Mouse (Mus musculus) gastrocnemius, postnatal 25 days (tissue): ENCODE measurements around the gene Nit2. TPM values are rescaled to one million over a fixed set of nuclear protein-coding genes. Genes with fewer than 3 reads are reported as not detected.
"Not testable (repeated sequence)": the region's sequence is repeated elsewhere in the genome, so short reads cannot be mapped to it uniquely, and the experiment has no call there.

Experiments
- DNase-seq: peaks from one replicate; pipeline ENCODE4 v3.0.0; 2022
- long read RNA-seq, 2 experiments: library from polyadenylated mRNA; stranded (forward); transcript quantifications; one replicate each; pipeline ENCODE4 v2.0.0; 2021
- total RNA-seq, 2 experiments: library from RNA; stranded (reverse); gene quantifications; 1 replicate in 1 of 2; 2 replicates in 1 of 2; pipeline ENCODE4 v1.2.3; 2021

The Nit2 gene
- total RNA-seq: 10 to 100 TPM; 25.4 to 25.8 TPM
- long read RNA-seq, experiment 1, transcript Nit2-201 (10 exons, 1,286 nt): major isoform, 48 of 56 reads
- long read RNA-seq, experiment 1, partial matches to known transcripts: 1 of 56 reads
- long read RNA-seq, experiment 1, other reads (novel, unspliced or antisense): 6 of 56 reads
- long read RNA-seq, experiment 2, transcript Nit2-201 (10 exons, 1,286 nt): major isoform, 42 of 45 reads
- long read RNA-seq, experiment 2, partial matches to known transcripts: 1 of 45 reads
- long read RNA-seq, experiment 2, other reads (novel, unspliced or antisense): 1 of 45 reads

DNA sequence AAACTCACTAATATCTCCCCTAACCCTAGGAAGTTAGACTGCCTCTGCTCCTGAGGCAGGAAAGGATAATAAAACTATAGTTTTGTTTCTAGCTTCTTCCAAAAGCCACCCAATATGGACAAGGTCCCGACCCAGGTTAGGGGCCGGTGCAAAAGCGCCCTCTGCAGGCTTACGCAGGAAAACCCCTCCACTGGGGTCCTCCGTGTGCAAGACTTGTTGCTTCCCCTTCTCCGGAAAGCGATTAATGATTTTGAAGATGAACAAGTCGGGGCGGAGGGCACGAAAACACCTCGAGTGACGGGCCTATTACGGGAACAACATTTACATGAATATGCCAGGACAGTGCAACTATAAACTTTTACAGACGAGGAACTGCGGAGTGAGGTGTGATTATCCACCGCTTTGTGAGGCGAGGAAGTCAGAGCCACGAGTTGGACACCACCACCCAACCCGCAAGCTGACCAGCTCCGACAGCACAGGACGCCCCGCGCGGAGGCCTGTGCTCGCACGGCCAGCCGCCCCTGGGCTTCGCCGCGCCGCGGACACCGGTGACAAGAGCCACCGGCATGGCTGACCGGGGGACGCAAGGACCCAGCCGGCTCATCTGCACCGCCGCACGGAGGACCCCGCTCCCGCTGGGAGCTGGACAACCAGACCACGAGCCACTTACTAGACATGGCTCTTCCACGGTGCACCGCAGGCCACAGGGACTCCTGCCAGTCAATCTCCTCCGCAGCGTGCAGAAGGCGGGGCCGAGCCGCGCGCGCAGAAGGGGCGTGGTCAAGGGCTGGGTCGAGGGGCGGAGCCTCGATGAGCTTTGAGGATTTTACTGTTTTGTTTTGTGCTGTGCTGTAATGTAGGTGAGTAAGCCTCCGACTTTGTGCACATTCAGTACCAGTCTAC, at the start of gene Nit2:
Gene Nit2, minus strand, starts transcription at position 731 of the 903 bp plus-strand sequence.
- DNase-seq: peak; percentile 89

DNA sequence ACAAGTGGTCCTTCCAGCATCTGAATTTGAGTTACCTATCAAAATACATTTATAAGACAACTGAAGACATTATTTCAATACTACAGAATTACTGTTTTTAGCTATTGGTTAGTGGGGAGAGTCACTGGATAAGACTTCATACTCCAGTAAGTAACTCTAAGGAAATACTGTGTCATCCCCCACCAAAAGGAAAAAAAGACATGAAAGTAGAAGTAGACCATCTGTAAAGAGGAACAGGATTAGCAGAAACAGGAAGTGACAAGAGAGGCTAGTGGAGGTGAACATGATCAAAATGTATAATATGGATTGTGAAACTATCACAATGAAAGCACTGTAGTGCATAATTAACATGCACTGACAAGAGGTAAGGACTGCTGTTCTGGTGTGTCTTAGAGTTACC, 48.8 kb upstream of the Nit2 start:
- no peak for DNase-seq

DNA sequence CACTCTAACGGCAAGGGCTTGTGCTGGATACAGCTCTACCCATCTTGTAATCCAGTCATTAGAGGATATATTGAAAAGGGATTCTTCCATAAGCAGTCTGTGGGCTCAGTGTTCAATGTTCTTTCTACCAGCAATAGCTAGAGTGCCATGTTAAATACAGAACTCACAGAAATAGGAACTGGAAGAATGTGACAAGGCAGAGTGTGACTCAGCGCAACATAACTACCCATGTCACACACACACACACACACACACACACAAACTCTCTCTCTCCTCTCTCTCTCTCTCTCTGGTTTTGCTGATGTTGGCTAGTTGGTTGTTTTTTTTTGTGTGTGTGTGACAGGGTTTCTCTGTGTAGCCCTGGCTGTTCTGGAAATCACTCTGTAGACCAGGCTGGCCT, 43.9 kb upstream of the Nit2 start:
- no peak for DNase-seq

DNA sequence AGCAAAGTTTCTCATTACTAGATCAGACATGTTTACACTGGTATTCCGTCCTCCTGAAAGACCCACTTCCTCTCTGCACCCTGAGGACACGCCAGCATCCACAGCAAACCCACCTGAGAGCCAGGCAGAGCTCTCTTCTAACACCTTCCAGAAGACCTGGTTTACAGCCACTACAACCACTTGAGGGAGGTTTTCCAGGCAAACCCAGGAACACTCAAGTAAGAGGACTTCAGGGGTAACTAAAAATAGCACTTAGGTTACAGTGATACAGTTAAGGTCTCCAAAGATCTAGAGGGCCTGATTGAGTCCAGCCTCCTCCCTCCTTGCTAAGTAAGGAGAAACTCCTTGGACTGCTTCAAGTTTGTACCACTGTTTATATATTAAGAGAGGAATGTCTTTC, 41.2 kb upstream of the Nit2 start:
- no peak for DNase-seq

GRCm38 (mm10) chr16:57197281-57197680, 30.1 kb upstream of the Nit2 start:
- no peak for DNase-seq

- DNase-seq: no peak
These were observed 29.4 kb upstream of the Nit2 start for GRCm38 (mm10) chr16:57196590-57196989.

GRCm38 (mm10) chr16:57191214-57191613, 24.1 kb upstream of the Nit2 start:
- no peak for DNase-seq

DNA sequence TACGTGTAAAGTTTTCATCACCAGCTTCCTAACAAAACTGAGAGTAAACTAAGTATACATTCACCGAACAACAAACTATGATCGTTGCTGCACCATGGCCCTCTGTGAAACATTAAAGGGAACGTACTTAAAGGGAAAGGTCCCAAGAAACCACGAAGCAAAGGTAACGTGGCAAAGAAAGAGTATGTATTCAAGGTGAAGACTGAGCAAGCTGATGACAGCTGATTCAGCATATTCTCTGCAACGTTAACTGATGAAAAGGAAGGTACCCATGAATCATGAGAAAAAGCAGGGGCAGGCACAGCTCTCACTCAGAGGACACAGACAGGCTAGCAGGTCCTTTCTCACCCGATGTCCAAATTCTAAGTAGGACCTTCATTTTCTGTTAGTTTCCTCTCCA, 23.2 kb upstream of the Nit2 start:
- no peak for DNase-seq

DNA sequence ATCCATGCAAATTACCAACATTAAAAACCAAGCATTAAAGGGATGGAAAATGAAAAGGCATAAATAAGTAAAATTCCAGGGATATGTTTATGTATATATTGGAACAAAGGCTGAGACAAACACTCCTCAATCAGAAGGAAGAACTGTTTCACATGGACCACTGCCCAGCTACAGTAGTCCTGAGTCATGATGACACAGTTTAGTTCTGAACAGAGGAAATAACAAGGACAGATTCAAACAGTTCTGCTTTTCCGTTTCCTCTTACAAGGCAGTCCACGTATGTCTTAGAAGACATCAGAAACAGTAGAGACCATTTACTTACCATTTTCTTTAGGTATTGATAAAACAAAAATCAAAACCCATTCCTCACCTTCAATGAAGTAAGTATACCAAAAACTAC, 22.4 kb upstream of the Nit2 start:
- DNase-seq: no peak

- no peak for DNase-seq
These were observed 19.5 kb upstream of the Nit2 start for GRCm38 (mm10) chr16:57186618-57187017.

DNA sequence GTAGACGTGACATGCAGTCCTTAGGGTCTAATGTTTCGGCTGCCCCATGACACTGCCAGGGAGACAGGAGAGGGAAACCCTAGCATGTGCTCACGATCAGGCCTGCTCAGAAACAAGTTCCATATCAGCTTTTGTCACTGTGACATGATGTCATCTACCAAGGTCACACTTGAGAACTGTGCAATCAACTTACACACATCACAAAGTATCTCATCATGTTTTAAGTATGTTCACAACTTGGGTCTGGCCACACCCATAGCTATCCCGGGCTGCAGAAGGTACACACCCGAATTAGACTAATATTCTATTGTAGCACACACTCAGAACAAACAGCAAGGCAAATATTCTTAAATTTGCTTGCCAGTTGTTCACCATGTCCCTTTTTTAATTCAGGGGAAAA, 14.9 kb upstream of the Nit2 start:
- DNase-seq: no peak

DNA sequence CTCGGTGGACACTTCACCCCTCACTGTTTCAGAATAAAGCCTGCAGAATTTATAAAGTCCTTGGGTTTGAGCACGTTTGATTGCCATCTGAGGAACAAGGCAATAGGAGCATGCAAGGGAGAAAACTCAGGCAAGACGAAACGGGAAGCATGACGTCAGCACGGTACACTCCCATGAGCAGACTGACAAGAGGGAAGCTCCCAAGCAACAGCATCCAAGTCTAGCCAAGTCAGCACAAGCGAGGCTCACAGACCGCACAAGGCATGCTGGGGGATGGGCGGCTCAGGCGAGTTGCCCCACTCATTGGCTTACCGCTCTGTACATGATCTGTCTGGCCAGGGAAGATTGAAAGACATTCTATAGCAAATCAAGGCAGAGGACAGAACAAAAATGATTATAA, 14.0 kb upstream of the Nit2 start:
- DNase-seq: peak; percentile 28

DNA sequence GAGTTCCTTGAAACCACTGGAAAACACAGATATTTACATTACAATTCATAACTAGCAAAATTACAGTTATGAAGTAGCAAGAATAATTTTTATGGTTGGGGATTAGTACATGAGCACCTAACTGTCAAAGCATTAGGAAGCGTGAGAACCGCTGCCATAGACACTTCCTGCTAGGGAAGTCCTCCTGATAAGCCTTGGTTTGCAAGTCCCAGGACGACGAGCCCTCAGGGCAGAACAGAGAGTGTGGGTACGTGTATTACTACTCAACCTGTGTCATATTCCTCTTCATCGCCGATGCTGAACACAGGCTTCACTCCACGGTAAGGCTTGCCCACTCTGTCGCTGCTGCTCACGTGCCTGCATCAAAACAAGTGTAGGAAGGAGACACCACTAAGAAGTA, 10.5 kb upstream of the Nit2 start:
- no peak for DNase-seq

DNA sequence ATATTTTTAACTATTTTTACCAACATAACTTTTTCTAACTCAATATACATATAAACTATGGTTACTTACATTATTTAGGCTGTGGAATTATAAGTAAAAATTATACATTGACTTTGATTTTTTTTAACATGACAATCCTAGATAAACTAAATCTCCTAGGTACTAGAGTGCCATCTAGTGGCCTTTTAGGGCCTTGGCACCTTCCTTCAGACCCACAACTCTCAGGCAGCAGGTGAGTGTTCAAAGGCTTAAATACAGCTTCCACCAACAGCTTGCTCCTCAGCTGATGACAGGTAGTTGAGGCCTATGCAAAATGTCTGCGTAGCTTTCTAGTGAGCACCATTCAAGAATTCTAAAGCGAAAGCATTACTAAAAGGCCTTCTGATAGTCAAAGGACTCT, 10.1 kb upstream of the Nit2 start:
- no peak for DNase-seq

DNA sequence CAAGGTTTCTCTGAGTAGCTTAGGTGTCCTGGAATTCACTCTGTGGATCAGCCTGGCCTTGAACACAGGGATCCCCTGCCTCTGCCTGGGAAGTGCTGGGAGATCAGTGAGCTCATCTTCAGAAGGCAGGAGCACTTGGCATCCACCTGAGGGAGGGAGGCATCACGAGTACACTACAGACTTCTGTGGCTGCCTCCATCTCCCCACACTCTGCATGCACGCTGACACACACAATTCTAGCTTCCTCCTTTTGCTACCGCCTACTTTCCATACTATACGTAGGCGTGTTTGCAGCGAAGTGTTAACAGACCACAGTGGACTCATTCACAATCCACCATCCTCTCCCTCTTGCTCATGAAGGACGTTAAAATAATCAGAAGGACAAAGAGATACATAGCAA, 9.1 kb upstream of the Nit2 start:
- no peak for DNase-seq

DNA sequence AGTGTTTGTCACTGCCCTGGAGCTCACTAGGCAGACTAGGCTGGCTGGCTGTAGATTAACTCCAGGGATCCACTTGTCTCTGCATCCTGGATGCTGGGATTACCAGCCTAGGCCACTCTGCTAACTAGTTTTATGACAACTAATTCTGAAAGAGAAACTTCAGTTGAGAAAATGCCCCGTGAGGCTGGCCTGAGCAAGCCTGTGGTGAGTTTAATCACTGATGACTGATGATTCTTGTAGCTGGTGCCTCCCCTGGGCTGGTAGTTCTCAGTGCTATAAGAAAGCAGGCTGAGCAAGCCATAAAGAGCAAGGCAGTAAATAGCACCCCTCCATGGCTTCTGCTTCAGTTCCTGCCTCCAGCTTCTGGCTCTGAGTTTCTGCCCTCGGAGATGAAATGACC, 8.6 kb upstream of the Nit2 start:
- no peak for DNase-seq

GRCm38 (mm10) chr16:57174480-57174879, 7.3 kb upstream of the Nit2 start:
- DNase-seq: not testable (repeated sequence)

DNA sequence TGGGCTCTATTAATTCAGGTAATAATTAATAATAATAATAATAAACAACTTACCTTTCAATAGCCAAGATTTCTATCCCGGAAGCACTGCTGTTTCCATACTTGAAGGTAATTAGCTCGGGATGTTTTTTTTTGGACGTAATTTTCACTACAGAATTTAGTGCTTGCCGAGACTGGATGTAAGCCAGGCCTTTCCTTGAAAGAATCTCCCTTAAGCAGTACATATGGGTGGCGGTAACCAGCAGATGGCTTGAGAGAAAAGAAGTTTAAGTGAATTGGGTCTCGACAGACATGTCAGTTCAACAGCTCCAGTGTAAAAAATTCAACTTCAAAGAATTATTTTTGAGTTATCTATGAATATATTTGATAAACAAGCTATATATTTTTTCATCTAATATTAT, 4.4 kb upstream of the Nit2 start:
- no peak for DNase-seq

GRCm38 (mm10) chr16:57171161-57171560, 4.0 kb upstream of the Nit2 start:
- no peak for DNase-seq

- DNase-seq: no peak
These were observed 1.1 kb upstream of the Nit2 start for GRCm38 (mm10) chr16:57168236-57168635.

DNA sequence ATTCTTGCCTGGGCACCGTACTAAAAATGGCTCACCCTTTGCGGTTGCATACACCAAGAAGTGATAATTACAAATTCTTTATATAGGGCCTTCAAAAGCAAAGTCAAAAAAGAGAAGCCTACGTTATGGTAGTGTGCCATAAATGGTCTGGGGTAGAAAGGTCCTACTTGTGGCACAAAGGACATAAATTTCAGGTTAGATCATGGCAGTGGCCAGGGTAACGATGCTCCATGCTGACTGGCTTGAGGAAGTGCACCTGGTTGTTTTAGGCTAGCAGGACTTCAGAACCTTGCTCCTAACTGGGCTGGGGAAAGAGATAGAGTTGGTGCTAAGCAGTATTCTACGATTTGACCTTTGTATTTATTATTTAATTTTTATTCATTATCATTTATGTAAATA, 372 bp upstream of the Nit2 start:
- no peak for DNase-seq

DNA sequence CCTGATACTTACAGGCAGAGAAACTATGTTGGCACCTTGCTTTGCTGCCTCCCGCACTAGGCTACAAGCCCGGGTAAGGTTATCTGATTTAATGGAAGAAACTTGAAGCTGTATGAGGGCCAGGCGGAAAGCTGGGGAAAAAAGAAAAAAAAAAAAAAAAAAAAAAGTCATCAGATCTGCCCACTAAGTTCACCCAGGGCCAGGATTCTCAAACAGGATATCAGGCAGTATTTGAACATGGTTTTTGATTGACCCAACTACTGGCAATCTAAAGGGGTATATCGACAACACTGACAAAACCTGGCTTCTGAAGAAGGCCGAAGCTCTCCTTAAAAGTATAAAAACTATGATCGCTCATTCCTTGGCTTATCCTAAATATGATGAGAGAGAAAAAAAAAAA, 1.1 kb downstream of the Nit2 start:
- no peak for DNase-seq

DNA sequence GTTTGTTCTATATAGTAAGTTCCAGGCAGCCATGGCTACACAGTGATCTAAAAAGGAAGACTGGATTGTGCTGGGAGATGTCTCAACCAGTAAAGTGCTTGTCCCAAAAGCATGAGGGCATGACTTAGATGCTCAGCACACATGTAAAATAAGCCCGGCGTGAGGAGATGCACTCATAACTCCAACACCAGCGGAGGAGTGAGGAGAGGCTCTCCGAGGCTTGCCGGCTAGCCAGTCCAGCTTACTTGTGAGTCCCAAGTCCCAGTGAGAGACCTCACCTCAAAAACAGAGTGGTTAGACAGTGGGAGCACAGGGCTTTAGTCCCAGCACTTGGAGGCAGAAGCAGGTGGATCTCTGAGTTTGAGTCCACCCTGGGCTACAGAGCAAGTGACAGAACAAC, 2.0 kb downstream of the Nit2 start:
- no peak for DNase-seq

- no peak for DNase-seq
These were observed 3.4 kb downstream of the Nit2 start for GRCm38 (mm10) chr16:57163694-57164093.
